Mouse (Mus musculus) lung, postnatal 0 days (tissue): Measurements from ENCODE around the gene Edem1.

Source experiments
- CTCF ChIP-seq: IDR thresholded peaks from 2 replicates; pipeline ENCODE4 v1.5.1; 2016; ENCODE audit warnings: antibody characterized with exemption, mild to moderate bottlenecking
- EP300 ChIP-seq: IDR thresholded peaks from 2 replicates; pipeline ENCODE4 v1.6.1; 2016; ENCODE audit warnings: antibody characterized with exemption, mild to moderate bottlenecking, control low read depth

GRCm38 (mm10) chr6:108870421-108870820, 42.0 kb downstream of the Edem1 start:
- TF ChIP-seq EP300 (no peak), CTCF (no peak)
